Mouse (Mus musculus): Measurements from ENCODE around the gene Sgo2a. TPM values are rescaled to one million over a fixed set of nuclear protein-coding genes. Genes with fewer than 3 reads are reported as not detected.
"Not testable (repeated sequence)": the region's sequence is repeated elsewhere in the genome, so short reads cannot be mapped to it uniquely, and the experiment has no call there.

Sgo2a gene
- total RNA-seq, 2 experiments from 2014 or later = 0.46 to 0.78 TPM

DNA sequence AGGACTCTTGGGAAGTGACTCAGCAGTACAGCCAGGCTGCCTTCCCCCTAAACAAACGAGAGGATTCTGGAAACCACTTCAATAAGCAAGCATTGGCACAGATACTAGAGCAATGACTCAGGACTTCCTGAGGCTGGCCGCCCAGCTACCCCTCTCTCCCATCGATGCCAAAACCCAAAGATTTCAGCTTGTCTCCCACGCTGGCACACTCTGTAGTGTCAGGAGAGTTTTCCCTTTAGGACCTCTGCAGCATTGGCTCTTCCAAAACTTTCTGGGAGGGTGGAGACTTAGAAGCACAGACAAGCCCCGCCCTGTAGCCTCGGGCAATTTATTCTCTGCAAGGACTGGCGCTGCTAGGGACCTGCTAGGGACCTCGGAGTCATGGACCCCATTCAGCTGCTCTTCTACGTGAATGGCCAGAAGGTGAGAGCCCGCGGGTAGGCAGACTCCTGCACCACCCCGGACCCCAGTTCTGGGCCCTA, 33.9 kb downstream of the Sgo2a start, which contains the start of gene Aox1:
Aox1 (plus strand) TSS at position 296 of the 482 bp plus-strand sequence.
- peak; percentile 14 to 17 for DNase-seq (ENCODE audit: low spot score in 2 of 2)
- intact Hi-C loops (cut with DNase I) = loop anchor here (5.0 kb wide), 1 partner anchor 602 kb away; no protein-coding TSS in a partner anchor

DNA sequence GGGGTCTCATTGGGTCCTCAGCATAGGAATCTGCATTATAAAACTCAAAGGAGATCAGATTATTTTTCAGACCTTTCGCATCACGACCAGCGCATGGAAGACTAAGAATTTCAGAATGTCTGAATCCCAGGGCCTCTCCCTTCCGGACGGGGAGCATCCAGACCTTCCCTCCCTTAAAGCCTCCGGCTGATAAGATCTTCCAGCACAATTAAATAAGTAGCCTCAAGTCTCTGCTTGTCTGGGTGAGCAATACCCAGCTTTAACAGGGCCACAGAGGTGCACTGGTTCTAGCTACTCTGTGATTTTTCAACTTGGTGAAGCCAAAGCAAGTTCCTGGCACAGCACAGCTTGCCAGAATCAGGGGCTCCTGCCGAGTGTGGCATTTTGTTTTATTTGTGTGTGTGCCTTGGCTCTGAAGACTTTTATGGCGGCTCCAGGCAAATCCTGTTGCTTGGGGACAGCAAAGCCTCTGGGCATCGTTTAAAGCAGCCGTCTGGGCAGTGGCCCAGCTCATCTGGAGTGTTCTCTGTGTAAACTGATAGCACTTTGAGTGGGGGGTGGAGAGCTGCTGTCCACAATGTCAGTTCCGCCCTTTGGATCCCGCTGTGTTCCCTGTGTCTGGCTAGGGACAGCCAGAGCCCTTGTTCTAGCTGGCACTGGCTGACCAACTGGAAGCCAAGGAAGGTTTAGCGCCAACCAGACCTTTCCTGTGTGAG, 34.5 kb downstream of the Sgo2a start:
- DNase-seq (ENCODE audit: low spot score in 2 of 2) = peak; percentile 46 to 53
- intact Hi-C loops (cut with DNase I) = loop anchor here (5.0 kb wide), 1 partner anchor 603 kb away; no protein-coding TSS in a partner anchor

DNA sequence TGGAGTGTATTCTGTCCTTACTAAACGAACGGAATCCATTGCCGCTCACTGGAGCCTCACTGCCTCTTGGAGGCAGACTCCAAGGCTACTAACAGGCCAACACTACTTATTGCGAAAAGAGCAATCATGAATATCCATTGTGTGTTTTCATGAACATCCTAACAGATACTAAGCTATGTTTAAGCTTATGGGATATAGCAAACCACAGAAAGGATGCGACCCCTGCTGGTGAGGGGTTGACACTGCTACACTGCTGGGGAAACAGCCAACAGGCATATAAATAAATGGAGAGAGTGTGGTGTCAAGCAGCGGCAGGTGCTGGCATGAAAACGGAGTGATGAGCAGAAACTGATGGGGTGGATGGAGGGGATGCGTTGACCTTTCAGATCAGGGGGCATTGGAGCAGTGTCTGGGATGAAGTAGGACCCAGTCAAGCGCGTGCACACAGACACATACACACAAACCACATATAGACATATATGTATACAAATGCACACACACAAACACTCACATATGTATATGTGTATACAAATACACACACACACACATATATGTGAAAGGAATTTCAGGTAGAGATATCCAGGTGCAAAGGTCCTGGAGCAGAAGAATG, 35.5 kb downstream of the Sgo2a start:
- intact Hi-C loops (cut with DNase I) = loop anchor here (5.0 kb wide), 1 partner anchor 604 kb away; no protein-coding TSS in a partner anchor
- peak; percentile 51 to 60 for DNase-seq (ENCODE audit: low spot score in 2 of 2)

DNA sequence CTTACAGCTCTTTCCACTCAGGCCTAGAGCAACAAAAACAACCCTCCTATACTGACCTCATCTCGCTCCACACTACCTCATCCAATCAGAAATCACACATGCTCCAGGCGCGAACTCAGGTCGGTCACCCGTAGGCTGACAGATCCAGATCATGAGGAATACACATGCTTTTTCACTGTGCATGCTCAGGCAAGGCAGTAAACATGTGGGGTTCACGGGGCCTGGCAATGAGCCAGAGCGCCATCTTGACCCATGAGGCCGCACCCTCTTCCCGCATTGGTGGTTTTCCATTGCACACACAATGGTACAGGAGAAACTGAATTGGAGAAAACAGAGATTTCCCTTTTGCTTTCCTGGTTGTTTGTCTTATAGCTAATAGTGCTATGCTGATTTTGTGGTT, 41.5 kb downstream of the Sgo2a start:
- DNase-seq (ENCODE audit: low spot score in 2 of 2); intact Hi-C loops (cut with DNase I): not testable (repeated sequence)

DNA sequence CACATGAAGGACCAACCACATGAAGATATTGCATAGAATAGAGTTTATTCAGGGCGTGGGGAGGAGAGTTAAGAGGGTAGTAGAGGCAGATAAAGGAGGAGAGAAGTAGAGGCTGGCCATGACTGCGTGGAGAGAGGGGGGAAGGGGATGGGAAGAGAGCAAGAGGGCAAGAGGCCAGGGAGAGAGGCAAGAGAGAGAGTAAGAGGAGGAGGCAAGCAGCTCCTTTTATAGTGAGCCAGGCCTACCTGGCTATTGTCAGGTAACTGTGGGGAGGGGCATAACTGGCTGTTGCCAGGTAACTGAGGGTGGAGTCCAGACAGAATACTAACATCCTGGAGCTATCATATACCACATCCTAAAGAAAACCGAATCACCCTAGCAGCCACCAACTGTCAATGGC, 49.3 kb downstream of the Sgo2a start:
- DNase-seq (ENCODE audit: low spot score in 2 of 2) = no peak
- intact Hi-C loops (cut with DNase I) = no loop called here

DNA sequence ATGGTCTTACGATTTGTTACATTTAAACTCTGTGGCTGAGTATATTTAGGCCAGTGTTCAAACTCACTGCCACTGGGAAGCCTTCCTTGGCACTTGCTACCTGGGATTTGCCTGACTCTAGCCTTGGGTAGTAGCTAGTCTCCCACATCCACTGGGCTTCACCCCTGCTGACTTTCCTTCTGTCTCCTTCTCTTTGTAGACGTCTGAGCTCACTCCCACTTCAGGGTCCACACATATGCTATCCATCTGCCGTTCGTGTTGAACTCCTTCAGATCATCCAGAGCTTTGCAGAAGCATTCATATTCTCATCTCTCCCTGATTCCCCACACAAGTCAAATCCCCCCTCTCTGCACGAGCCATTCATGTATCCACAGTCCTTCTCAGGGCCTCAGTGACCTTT, 49.8 kb downstream of the Sgo2a start:
- intact Hi-C loops (cut with DNase I) = no loop called here

DNA sequence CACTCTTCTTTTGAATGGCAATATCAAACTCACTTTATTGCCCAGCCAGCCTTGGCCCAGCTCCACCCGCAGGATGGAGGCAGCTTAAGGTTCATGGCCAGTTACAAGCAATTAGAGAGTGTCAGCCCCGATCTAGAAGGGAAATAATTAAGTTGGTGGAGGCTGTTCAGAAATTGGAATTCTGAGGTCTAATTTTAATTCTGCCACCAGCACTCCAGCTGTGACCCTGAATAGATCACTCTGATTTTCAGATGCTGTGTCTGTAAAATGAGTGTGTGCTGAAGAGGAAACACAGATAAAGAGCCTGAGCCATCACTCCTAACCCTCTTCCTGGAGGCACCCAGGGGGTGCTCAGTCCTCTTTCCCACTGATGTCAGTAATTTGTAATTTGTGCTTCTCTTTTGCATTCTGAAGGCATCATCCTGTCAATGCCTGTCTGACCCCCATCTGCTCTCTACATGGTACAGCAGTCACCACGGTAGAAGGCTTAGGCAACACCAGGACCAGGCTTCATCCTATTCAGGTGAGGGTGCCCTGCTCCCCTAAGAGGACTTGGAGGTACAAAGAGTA, 51.0 kb downstream of the Sgo2a start:
- intact Hi-C loops (cut with DNase I) = no loop called here
- DNase-seq (ENCODE audit: low spot score in 2 of 2) = no peak

More for the DNA sequence above, 49.8 kb downstream of the Sgo2a start:
- DNase-seq (ENCODE audit: low spot score in 2 of 2) = no peak

DNA sequence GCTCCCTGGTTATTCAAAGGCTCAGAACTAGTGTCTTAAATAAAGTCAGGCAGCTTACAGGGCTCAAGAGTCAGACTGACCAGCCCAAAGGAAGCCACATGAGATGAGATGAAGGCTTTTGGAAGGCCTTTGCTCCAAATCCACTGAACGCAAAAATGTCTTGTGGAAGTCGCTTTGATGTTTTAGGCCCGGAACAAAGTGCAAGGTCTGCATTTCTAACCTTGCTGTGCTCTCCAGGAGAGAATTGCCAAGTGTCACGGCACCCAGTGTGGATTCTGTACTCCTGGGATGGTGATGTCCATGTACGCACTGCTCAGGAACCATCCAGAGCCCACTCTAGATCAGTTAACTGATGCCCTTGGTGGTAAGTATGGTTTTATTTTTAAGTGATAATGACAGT, 53.4 kb downstream of the Sgo2a start:
- intact Hi-C loops (cut with DNase I) = no loop called here
- no peak for DNase-seq (ENCODE audit: low spot score in 2 of 2)

DNA sequence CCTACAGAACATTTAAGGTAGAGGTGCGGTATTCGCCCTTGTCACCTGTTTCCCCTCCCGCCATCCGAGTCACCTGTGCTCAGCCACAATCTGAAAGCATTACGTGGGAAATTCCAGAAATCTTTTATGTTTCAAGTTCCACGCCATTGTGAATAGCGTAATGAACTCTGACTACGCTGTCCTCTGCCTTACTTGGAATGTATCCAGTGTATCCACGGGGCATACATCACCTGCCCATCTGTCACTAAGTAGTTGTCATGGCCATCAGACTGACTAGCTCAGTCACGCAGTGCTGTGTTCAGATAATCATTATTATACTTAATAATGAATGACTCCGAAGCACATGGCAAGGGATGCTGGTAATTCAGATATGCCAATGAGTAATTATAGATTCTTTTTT, 59.8 kb downstream of the Sgo2a start:
- no peak for DNase-seq (ENCODE audit: low spot score in 2 of 2)
- intact Hi-C loops (cut with DNase I) = no loop called here

DNA sequence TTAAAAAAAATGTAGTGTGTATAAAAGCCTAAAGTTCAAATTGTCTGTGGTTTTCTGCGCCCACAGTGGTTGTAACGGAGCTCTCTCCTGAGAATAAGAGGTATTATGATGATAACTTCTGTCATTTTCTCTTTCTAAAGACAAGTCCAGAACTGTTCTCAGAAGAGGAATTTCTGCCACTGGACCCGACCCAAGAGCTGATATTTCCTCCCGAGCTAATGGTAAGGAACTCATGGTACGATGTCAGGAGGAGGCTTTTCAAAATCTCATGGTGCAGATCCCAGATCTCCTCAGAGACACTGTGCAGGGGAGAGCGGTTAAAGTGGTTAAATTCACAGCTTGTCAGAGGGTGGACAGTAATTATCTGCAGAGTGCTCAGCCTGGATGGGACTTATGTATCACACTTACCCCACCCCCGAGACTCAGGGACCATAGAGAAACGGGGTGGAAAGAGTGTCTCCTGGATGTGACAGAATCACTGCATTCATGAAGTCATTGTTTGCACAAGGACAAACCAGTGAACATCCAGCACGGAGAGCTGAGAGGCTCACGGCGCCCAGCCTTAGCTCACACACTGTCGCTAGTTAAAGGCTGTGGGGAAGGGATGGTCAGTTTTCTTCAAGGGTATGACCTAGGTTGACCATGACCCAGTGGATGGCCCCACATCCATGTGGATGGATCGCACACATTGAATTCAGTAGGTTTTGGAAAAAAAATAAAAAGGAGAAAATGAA, 60.5 kb downstream of the Sgo2a start:
- intact Hi-C loops (cut with DNase I) = no loop called here
- no peak for DNase-seq (ENCODE audit: low spot score in 2 of 2)

DNA sequence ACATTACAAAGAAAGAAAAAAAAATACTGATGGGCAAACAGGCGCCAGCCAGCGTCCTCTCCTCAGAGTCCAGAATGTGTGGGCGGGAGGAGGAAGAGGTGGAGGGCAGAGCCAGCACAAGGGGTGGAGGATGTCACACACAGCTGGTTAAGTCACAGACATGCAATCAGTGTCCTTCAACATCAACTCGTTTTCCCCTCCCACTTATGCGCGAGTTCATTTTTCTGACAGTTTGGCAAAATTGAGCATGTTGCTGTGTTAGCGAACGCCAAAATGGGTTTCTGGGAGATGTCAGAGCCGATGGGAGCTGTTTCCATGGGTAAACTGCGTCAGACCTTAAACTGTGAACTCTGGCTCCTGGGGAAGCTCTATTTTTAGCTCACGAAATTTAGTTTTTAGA, 61.2 kb downstream of the Sgo2a start:
- intact Hi-C loops (cut with DNase I) = no loop called here
- DNase-seq (ENCODE audit: low spot score in 2 of 2) = no peak

DNA sequence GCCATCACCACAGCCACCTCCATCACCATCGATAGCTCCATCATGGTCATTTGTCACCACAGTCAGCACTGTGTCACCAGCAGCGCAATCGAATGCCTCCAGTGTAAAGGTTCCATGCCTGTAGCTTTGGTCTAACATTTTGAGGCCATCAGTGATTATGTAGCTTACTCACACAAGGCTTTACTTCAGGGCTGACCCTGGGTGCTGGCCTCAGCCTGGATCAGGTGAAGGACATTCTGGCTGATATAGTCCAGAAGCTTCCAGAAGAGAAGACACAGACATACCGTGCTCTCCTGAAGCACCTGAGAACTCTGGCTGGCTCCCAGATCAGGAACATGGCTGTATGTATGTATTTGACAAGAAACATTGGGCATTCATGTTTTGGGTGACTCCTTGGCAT, 63.1 kb downstream of the Sgo2a start:
- intact Hi-C loops (cut with DNase I) = no loop called here
- DNase-seq (ENCODE audit: low spot score in 2 of 2) = no peak

DNA sequence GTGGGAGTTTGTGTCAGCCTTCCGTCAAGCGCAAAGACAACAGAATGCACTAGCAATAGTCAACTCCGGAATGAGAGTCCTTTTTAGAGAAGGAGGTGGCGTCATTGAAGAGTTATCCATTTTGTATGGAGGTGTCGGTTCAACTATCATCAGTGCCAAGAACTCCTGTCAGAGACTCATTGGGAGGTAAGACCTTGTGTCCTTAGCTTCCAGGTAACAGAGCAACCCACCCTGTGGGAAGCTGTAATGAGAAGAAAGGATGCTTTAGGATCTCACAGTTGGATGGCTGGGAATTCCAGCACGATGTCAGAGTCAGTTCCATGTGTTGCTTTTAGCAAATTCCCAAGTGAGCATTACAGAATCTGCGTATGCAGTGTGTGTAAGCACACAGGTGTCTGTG, 66.4 kb downstream of the Sgo2a start:
- no peak for DNase-seq (ENCODE audit: low spot score in 2 of 2)
- intact Hi-C loops (cut with DNase I) = no loop called here

DNA sequence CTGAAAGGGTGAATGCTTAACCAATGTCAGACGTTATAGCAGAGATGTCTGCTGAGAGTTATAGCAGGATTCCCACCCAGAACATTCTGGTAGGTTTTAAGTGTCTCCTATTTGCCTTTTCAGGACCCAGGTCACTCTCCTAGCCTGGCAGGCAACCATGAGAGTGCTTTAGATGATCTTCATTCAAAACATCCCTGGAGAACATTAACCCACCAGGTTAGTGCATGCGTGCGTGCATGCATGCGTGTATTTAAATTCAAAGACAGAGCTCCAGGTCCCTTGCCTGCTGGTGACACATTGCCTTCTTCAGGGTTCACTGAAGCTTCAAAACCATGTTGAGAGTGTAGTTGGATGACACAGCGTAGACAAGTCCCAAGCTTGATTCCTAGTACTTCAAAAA, 69.4 kb downstream of the Sgo2a start:
- intact Hi-C loops (cut with DNase I) = no loop called here
- DNase-seq (ENCODE audit: low spot score in 2 of 2) = no peak

DNA sequence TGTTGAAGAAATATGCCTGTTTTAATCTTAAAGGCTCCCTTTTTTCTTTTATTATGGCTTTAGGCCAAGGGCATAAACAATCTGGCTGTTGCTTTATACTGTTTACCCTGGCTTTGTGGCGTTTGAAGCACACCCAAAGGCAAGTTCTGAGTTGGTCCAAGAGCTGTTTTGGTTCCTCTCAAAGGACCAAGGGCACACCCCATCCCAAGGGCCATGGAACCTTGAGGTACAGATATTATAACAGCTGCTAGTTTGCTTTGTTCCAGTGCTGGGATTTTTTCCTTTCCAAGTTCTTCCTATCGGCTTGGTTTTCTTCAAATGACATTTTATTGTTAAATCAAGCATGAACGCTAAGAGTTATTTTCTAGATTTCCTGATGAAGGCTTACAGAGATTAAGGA, 69.8 kb downstream of the Sgo2a start:
- intact Hi-C loops (cut with DNase I) = no loop called here

DNA sequence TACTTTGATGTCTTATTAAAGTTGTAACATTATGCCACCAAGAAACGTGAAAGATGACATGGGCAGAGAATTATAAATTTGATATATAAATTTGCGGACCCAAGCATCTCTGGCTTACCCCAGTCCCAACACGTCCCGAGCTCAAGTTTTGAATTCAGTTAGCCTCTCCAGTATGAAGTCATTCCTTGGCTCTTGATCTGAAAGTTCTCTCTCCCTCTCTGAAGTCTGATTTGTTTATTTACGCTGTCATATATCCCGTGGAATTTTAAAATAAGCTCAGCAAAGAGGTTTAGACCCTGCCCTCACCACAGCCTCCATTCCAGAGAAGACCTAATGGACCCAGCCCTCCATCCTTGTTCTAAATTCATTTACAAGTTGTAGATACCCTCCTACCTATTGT, 73.4 kb downstream of the Sgo2a start:
- intact Hi-C loops (cut with DNase I) = no loop called here
- DNase-seq (ENCODE audit: low spot score in 2 of 2) = no peak

More for the DNA sequence above, 69.8 kb downstream of the Sgo2a start:
- DNase-seq (ENCODE audit: low spot score in 2 of 2) = no peak

DNA sequence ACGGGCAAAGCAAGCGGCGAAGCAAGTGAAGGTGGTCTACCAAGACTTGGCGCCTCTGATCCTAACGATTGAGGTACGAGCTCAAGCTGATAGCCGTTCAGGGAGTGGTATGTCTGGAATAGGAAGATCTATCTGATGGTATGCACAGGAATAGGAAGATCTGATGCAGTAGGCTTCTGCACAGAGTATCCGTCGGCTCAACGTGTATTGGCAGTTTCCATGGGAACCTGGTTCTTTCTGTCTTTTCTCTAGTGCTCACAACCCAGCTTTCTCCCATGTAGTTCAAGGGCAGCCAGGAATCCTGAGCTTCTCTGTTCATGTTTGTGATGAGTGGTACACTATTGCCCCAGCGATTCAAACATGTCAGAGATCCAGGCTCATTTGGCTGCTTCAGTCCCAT, 74.3 kb downstream of the Sgo2a start:
- intact Hi-C loops (cut with DNase I) = no loop called here
- peak; percentile 11 to 48 for DNase-seq (ENCODE audit: low spot score in 2 of 2)

DNA sequence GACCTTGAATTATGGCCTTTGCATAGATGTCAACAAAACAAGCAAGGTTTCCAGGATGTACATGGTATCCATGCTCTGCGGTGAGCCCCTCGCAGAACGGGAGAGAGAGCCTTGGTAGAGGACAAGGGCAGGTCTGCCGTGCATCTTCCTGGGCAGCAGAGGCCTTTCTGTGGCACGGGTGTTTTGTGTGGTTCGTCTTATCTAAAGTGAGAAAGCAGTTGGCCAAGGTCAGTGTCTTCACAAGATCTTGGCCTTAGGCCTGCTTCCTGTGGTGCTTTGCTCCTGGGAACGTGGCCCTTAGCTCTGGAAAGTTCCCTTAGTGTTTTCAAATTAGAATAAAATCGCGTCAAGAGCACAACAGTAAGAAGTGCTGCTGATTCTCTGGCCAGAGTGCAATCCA, 75.2 kb downstream of the Sgo2a start:
- intact Hi-C loops (cut with DNase I) = no loop called here
- DNase-seq (ENCODE audit: low spot score in 2 of 2) = no peak

DNA sequence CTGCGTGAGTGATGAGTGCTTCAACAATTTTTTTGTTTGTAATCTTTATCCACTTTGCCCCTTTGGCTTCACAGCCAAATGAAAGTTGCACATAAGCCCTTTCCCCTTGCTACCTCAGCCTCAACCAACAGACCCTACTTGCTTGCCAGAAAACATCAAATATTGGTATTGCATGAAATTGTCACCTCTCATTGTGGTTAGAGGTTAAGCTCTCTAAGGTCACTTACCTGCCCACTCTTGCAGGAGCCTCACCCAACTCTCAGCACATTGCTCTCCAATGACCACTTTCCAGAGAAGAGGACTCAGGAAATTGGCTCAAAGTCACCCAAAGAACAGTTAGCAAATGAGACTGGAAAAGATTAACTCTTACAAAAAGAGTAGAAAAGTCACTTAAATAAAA, 75.7 kb downstream of the Sgo2a start:
- intact Hi-C loops (cut with DNase I) = no loop called here
- no peak for DNase-seq (ENCODE audit: low spot score in 2 of 2)

DNA sequence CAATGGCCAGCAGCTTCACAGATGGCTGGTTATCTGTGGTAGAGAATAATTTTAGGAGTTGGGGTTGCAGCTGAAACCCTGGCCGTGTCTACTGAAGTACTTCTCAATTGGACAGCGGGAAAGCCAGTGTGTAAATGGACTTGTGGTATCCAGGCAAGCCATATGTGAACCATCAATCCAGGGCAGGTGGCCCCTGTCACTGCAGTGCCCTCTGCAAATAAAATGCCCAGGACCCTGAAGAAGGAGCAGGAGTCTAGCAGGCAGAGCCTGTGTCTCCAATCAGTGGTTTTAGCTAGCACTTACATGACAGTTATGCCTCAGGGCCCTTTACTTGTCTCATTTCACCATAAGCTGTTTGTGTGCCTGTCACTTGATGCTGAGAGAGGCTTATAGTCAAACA, 76.6 kb downstream of the Sgo2a start:
- DNase-seq (ENCODE audit: low spot score in 2 of 2) = no peak
- intact Hi-C loops (cut with DNase I) = no loop called here
